Mouse (Mus musculus) hindbrain, embryonic 13.5 days (tissue): ENCODE data around the gene 2610028H24Rik. TPM values are rescaled to one million over a fixed set of nuclear protein-coding genes. Genes with fewer than 3 reads are reported as not detected.

Experiments used
- ATAC-seq: fragments of 200-750 bp; cut with Nextera tagmentation; 2 replicates; pipeline ENCODE4 v1.8.0; 2017; ENCODE audit warnings: moderate TSS enrichment; ENCODE audit not compliant: low FRiP score
- H3K27ac ChIP-seq: fragments of 300-500 bp; sonication (generic); 2 replicates; pipeline ENCODE4 v1.5.1; 2015; ENCODE audit warnings: inconsistent platforms, mild to moderate bottlenecking, moderate library complexity
- H3K27me3 ChIP-seq: fragments of 300-500 bp; sonication (generic); 2 replicates; pipeline ENCODE4 v1.6.1; 2015; ENCODE audit warnings: mild to moderate bottlenecking, inconsistent platforms
- H3K36me3 ChIP-seq: fragments of 300-500 bp; sonication (generic); 2 replicates; pipeline ENCODE4 v1.6.1; 2015; ENCODE audit warnings: mild to moderate bottlenecking, inconsistent platforms
- H3K4me1 ChIP-seq: fragments of 300-500 bp; sonication (generic); replicated peaks from 2 replicates; pipeline ENCODE4 v1.6.1; 2015; ENCODE audit warnings: inconsistent platforms
- H3K4me2 ChIP-seq: fragments of 300-500 bp; sonication (generic); 2 replicates; pipeline ENCODE4 v1.6.1; 2015; ENCODE audit warnings: inconsistent platforms, mild to moderate bottlenecking, moderate library complexity
- H3K4me3 ChIP-seq: fragments of 300-500 bp; sonication (generic); 2 replicates; pipeline ENCODE4 v1.5.1; 2015; ENCODE audit warnings: mild to moderate bottlenecking, inconsistent platforms
- H3K9ac ChIP-seq: fragments of 300-500 bp; sonication (generic); 2 replicates; pipeline ENCODE4 v1.6.1; 2015; ENCODE audit warnings: mild to moderate bottlenecking, inconsistent platforms
- H3K9me3 ChIP-seq: fragments of 300-500 bp; sonication (generic); 2 replicates; pipeline ENCODE4 v1.6.1; 2016; ENCODE audit warnings: inconsistent platforms
- whole genome bisulfite sequencing: fragments of 180-500 bp; shearing (Covaris S2); methylation state at CpG from one replicate; pipeline ENCODE4 v1.1.7; 2015; 5-methylcytosine and 5-hydroxymethylcytosine counted together
- polyA plus RNA-seq: library from polyadenylated mRNA; unstranded; fragments of >200 nt; fragmentation: Nextera tagmentation; extraction: Ambion mirVana; gene quantifications from 2 replicates; pipeline ENCODE4 v1.2.1, GENCODE M21; 2015

2610028H24Rik gene
- polyA plus RNA-seq: not detected in 2 replicates

DNA sequence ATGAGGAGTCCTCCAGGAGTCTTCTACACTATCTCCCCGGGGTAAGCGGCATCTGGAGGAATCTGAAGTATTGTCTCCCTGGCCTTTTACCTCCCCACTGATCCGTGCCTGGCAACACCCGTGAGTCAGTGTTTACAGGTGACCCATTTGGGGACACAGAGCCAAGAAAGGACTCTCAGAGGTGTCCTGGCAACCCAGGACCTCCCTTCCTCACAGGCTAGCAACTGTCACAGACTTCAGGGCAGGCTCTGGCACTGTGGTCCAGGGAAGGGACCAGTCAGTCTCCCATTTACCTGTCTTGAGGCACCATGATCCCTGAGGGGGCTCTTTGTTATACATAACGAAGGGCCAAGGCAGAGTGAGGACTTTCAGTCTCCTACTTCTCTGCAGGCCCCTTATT is at the start of gene 2610028H24Rik:
Gene 2610028H24Rik, plus strand, starts transcription at position 231 of the 400 bp plus-strand sequence.
- H3K36me3 ChIP-seq: no peaks in the 10 kb centered on the region
- no peak for ATAC-seq
- no peak within 1 kb of the TSS for H3K27ac ChIP-seq
- no peak within 1 kb of the TSS; the same call in 1 of the 2 replicates for H3K9ac ChIP-seq
- no peaks in the 10 kb centered on the region for H3K4me1 ChIP-seq
- H3K27me3 ChIP-seq: no peaks in the 10 kb centered on the region
- H3K4me2 ChIP-seq: no peak within 1 kb of the TSS
- H3K4me3 ChIP-seq: no peak within 1 kb of the TSS
- WGBS: 62% methylated on average over 5 of the region's 5 CpGs
- H3K9me3 ChIP-seq: no peaks in the 10 kb centered on the region

DNA sequence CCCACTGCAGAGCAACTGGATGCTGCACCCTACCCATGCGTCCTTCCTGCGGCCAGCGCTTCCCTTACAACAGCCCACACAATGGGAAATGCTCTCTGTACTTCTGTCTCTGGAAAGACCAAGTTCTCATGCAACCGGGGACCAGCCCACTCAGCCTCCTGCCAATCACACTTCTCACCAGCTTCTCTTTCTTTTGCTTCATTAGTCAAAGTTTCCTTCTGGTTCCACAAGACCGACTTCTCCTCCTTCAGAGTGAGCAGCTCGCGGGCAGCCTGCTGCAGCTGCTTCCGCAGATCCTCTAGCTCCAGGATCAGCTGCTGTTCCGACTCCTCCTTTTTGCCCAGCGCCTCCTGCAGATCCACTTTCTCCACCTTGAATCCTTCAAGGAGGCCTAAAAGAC is 40.4 kb upstream of the 2610028H24Rik start:
- no peak overlapping the region for H3K27ac ChIP-seq
- H3K27me3 ChIP-seq: no peaks in the 10 kb centered on the region
- no peak overlapping the region for H3K4me3 ChIP-seq
- no peaks in the 10 kb centered on the region for H3K9me3 ChIP-seq
- no peak overlapping the region for H3K9ac ChIP-seq
- 90% methylated on average over 10 of the region's 10 CpGs for WGBS
- H3K4me2 ChIP-seq: no peak overlapping the region
- peaks cover 86% of the 10 kb centered on the region for H3K36me3 ChIP-seq
- ATAC-seq: no peak
- H3K4me1 ChIP-seq: no peaks in the 10 kb centered on the region

DNA sequence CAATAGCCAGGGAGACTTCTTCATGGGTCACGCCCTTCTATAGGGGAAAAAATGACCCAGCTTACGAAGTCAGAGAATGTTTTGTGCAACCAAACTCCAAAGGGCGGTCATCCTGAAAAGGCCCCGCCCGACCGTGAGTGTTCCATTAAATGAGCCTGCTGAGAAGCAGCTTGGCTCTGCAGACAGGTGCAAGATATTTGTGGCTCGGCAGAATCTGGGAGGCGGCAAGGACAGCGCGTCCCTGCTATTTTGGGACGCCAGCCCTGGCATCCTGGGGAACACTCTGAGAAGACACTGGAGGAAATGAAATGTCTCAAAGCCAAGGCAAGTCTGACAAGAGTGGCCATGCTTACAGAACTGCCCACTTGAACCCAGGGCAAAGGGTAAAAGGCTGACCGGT is 32.1 kb upstream of the 2610028H24Rik start:
- Histone ChIP-seq H3K9ac (no peak overlapping the region), H3K27ac (no peak overlapping the region), H3K36me3 (peaks cover 96% of the 10 kb centered on the region), H3K27me3 (no peaks in the 10 kb centered on the region), H3K4me3 (no peak overlapping the region), H3K4me1 (no peaks in the 10 kb centered on the region), H3K4me2 (no peak overlapping the region), H3K9me3 (no peaks in the 10 kb centered on the region)
- WGBS: 83% methylated on average over 12 of the region's 12 CpGs
- no peak for ATAC-seq

GRCm38 (mm10) chr10:76425674-76426073 is 23.2 kb upstream of the 2610028H24Rik start:
- 95% methylated on average over 7 of the region's 7 CpGs for WGBS
- no peak overlapping the region for H3K27ac ChIP-seq
- peaks cover 95% of the 10 kb centered on the region for H3K36me3 ChIP-seq

DNA sequence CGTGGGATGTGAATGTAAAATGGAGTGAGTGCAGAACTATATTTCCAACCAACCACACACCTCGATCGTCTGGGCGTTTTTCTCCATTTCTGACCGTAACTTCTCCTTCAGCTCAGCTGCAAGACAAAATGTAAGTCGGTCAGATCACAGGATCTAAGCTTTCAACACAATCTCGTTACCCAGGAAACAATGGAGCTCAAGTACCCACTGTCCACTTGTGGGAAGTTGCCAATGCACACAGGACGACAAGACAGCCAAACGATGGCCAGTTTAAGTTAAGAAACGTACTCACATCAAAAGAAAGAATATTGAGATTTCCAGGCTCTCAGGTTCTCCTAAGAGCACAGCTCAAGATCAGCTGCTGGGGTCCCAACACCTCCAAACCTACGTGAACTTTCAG is 15.0 kb upstream of the 2610028H24Rik start:
- Histone ChIP-seq H3K36me3 (peaks cover 94% of the 10 kb centered on the region), H3K9me3 (no peaks in the 10 kb centered on the region), H3K4me1 (no peaks in the 10 kb centered on the region), H3K9ac (no peak overlapping the region), H3K27ac (no peak overlapping the region), H3K27me3 (no peaks in the 10 kb centered on the region), H3K4me2 (no peak overlapping the region), H3K4me3 (no peak overlapping the region)
- WGBS: 96% methylated on average over 11 of the region's 11 CpGs
- no peak for ATAC-seq

More at GRCm38 (mm10) chr10:76425674-76426073, 23.2 kb upstream of the 2610028H24Rik start:
- H3K27me3 ChIP-seq: no peaks in the 10 kb centered on the region
- H3K4me3 ChIP-seq: no peak overlapping the region
- H3K4me2 ChIP-seq: no peak overlapping the region
- no peak overlapping the region for H3K9ac ChIP-seq
- no peaks in the 10 kb centered on the region for H3K9me3 ChIP-seq
- H3K4me1 ChIP-seq: no peaks in the 10 kb centered on the region
- ATAC-seq: no peak

- 96% methylated on average over 9 of the region's 9 CpGs for WGBS
- H3K4me1 ChIP-seq: peaks cover 21% of the 10 kb centered on the region
- H3K9ac ChIP-seq: no peak overlapping the region
- no peak overlapping the region for H3K4me3 ChIP-seq
- H3K9me3 ChIP-seq: no peaks in the 10 kb centered on the region
- no peak for ATAC-seq
- no peak overlapping the region for H3K4me2 ChIP-seq
- no peak overlapping the region for H3K27ac ChIP-seq
- no peaks in the 10 kb centered on the region for H3K27me3 ChIP-seq
- H3K36me3 ChIP-seq: peaks cover 53% of the 10 kb centered on the region
Measured at GRCm38 (mm10) chr10:76439107-76439890, 9.6 kb upstream of the 2610028H24Rik start.

DNA sequence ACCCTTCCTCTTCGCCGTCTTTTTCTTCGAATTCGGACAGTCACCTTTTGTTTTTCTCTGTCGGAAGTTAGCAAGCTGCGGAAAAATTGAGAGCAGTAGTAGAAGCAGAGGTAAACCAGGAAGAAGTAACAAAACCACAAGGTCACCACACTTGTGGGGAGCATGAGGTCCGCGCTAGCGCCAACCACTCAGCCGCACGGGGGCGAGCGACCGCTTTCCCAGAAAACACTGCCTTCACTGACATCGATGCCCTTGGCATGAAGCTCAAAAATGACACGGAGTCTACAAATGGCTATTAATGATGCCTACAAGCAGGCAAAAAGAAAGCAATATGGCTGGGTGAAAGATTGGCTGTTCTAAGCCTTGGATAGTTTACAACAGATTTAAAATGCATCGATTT is 8.6 kb upstream of the 2610028H24Rik start, which contains the start of gene AC141477.1:
Gene AC141477.1, minus strand, starts transcription at position 164 of the 400 bp plus-strand sequence.
- H3K27me3 ChIP-seq: no peaks in the 10 kb centered on the region
- peaks cover 21% of the 10 kb centered on the region for H3K4me1 ChIP-seq
- H3K27ac ChIP-seq: no peak within 1 kb of the TSS
- peak within 1 kb of the TSS; percentile 77 for H3K4me2 ChIP-seq
- no peaks in the 10 kb centered on the region for H3K9me3 ChIP-seq
- H3K36me3 ChIP-seq: peaks cover 44% of the 10 kb centered on the region
- 96% methylated on average over 17 of the region's 17 CpGs for WGBS
- ATAC-seq: no peak
- peak within 1 kb of the TSS; percentile 90; the same call in 1 of the 2 replicates for H3K4me3 ChIP-seq
- no peak within 1 kb of the TSS for H3K9ac ChIP-seq

- H3K27me3 ChIP-seq: no peaks in the 10 kb centered on the region
- peak within 1 kb of the TSS; percentile 94 for H3K27ac ChIP-seq
- peak within 1 kb of the TSS; percentile 77 for H3K4me2 ChIP-seq
- peak within 1 kb of the TSS; percentile 90 for H3K4me3 ChIP-seq
- ATAC-seq: peak; percentile 100
- under 1% methylated on average over 78 of the region's 78 CpGs for WGBS
- peak within 1 kb of the TSS; percentile 79 for H3K9ac ChIP-seq
- peaks cover 22% of the 10 kb centered on the region for H3K36me3 ChIP-seq
- H3K4me1 ChIP-seq: peaks cover 21% of the 10 kb centered on the region
- no peaks in the 10 kb centered on the region for H3K9me3 ChIP-seq
Measured at GRCm38 (mm10) chr10:76442178-76443088, 6.4 kb upstream of the 2610028H24Rik start, which contains the start of gene Pcnt. Pcnt (minus strand) TSS chr10:76442786.

DNA sequence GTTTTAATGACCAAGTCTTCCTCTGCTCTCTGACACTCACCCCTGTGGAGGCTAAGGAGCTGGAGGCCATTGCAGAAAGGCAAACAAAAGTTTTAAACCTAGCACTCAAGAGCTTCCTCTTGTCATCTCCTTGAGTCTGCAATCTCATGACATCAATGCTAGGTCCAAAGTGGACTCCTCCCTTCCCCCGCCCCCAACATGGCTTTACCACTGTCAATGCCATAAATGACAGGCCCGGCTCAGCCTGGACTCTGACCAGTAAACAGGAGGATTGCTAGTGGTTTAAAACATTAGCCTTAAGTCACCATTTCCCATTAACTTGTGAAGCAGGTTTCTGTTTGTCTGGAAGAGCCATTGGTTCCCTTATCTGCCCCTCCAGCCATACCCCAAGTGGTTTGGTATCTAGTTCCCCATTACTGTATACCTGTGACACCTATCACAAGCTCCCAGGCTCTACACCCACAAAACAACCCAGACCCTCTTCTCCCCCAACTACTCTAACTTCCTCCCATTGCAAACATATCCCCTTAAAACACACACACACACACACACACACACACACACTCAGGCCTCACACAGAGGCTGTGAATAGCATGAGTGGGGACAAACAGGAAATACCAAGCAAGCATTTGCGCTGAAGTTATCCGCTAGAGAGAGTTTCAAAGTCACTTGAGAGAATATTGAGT is 2.7 kb upstream of the 2610028H24Rik start:
- Histone ChIP-seq H3K4me1 (peaks cover 16% of the 10 kb centered on the region), H3K4me3 (no peak overlapping the region), H3K9me3 (no peaks in the 10 kb centered on the region), H3K27me3 (no peaks in the 10 kb centered on the region), H3K4me2 (no peak overlapping the region), H3K9ac (no peak overlapping the region), H3K27ac (no peak overlapping the region), H3K36me3 (no peaks in the 10 kb centered on the region)
- ATAC-seq: no peak
- WGBS: 88% methylated on average over 4 of the region's 4 CpGs

DNA sequence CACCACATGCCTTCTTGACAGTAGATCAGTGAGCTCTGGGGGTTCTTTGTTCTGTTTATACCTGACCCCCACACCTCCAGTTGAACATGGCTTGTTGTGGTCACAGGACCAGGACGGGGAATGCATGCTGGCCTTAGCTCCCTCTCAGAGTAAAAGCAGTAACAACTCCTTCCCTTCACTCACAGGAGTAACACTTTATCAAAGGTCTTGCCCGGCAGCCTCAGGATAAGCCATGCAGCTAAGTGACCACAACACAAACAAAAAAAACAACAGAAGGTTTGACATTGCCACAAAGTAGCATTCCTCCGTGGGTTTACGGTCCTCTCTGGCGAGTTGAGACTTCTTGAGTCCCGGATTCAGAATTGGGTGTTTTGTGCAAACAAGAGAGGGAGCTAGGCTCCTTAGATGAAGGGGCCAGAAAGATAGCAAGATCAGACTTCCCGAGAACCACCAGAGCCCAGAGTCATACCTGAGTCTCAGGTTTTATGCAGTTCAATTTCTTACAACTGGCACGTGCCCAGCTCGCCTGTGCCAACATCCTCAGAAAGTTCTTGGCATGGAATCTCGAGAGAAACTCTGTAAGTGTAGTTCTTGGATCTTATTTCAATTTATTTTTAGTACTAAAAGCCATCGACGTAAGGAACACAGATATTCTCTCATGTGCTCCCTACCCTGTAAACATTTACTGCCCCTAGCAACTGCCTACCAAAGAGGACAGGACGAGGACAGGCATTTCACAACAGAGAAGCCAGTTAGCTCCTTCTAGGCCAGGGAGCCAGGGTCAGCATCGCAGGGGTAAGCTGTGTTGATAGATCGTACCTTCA is 1.3 kb upstream of the 2610028H24Rik start:
- no peaks in the 10 kb centered on the region for H3K9me3 ChIP-seq
- H3K4me1 ChIP-seq: peaks cover 8% of the 10 kb centered on the region
- H3K36me3 ChIP-seq: no peaks in the 10 kb centered on the region
- no peak for ATAC-seq
- no peak overlapping the region for H3K4me3 ChIP-seq
- no peaks in the 10 kb centered on the region for H3K27me3 ChIP-seq
- H3K27ac ChIP-seq: no peak overlapping the region
- 86% methylated on average over 15 of the region's 15 CpGs for WGBS
- H3K4me2 ChIP-seq: no peak overlapping the region
- H3K9ac ChIP-seq: no peak overlapping the region

GRCm38 (mm10) chr10:76455289-76455688 is 6.4 kb downstream of the 2610028H24Rik start:
- ATAC-seq: no peak
- Histone ChIP-seq H3K4me1 (no peaks in the 10 kb centered on the region), H3K9ac (no peak overlapping the region), H3K36me3 (peaks cover 3% of the 10 kb centered on the region; the same call in 1 of the 2 replicates), H3K4me3 (no peak overlapping the region), H3K27ac (no peak overlapping the region), H3K4me2 (no peak overlapping the region), H3K9me3 (no peaks in the 10 kb centered on the region), H3K27me3 (no peaks in the 10 kb centered on the region)
- 64% methylated on average over 5 of the region's 5 CpGs for WGBS
